Mouse (Mus musculus) spleen, adult 12 weeks (tissue): ENCODE measurements at regions not wholly inside any gene's neighbourhood (a gene's known extent, or its start where the extent isn't known, plus 50 kb on each side); places are given as distances from the start of the nearest gene placed in this dataset.

Experiments
- DNase-seq: peaks from one replicate; pipeline ENCODE4 v3.0.0; 2022; ENCODE audit warnings: low spot score

DNA sequence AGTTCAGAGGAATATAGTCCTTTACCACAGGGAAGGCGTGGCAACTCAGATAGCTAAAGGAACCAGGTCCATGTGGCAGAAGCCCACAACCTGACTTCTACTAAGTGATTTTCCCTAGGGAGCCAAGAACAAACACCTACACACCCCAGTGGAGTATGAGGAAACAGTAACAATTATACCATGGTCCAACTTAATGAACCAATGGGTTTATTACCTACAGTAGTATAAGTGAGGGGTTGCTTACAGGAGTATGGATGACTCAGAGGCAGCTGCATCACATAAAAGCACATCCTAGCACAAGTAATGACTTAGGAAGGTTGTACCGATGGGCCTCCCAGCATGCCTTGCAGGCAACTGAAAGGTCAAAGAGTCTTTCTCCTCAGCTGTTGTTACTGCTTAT lies 98.7 kb upstream of the Cul1 start:
- DNase-seq = no peak

GRCm38 (mm10) chr6:47355500-47355899 lies 97.7 kb upstream of the Cul1 start:
- DNase-seq = no peak

GRCm38 (mm10) chr6:47356500-47356899 lies 96.7 kb upstream of the Cul1 start:
- DNase-seq = no peak

DNA sequence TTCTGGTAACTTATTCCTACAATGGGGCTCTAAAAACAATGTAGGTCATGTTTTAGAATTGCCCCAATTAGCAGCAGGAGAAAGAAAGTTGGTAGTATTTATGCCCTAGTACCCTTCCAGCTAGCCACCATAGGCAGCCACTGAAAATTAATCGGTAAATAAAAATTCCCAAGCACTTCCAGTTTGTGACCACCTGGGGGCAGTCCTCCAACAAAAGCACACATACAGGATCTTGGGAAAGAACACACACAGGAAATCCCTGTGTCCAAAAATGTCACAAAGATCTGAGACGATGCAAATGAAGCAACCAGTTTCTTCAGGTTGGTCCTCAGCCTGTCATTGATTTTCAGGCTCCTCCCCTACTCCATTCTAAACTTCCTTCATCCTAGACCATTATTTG lies 94.5 kb upstream of the Cul1 start:
- DNase-seq = no peak

DNA sequence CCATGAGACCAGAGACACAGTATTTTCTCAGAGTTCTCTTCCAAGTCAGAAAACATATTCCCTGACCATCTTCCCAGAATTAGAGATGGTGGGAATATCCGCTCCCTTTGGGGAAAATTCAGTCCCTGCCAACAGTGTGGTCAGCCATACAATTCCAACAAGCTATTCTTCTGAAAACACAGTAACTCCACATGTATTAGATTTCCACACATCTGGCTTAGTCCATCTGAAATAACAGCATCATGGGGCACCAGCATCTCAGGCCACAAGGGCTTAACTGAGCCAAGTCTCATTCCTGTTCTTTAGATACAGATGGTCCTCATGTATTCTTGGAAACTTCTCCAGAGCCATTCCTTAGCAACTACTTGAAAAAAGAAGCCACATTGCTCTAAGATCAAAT lies 89.2 kb upstream of the Cul1 start:
- no peak for DNase-seq

DNA sequence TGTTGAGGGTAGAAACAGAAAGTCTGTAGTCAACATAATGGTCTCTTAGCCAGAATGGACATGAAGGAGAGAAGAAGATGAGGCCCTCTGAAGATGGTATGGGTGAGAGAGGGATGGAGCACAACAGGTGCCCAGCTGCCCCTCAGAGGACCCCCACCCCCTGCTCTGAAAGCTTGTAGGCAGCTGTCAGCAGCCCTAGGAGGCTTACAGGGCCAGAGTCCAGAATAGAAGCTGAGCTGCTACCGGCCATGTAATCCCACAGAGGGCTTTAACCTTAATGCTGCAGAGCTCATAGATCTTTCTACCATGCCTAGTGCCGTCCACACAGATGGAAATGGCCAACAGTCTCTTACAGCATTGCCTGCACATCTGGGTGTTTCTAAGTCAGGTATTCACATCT lies 88.6 kb upstream of the Cul1 start:
- no peak for DNase-seq

DNA sequence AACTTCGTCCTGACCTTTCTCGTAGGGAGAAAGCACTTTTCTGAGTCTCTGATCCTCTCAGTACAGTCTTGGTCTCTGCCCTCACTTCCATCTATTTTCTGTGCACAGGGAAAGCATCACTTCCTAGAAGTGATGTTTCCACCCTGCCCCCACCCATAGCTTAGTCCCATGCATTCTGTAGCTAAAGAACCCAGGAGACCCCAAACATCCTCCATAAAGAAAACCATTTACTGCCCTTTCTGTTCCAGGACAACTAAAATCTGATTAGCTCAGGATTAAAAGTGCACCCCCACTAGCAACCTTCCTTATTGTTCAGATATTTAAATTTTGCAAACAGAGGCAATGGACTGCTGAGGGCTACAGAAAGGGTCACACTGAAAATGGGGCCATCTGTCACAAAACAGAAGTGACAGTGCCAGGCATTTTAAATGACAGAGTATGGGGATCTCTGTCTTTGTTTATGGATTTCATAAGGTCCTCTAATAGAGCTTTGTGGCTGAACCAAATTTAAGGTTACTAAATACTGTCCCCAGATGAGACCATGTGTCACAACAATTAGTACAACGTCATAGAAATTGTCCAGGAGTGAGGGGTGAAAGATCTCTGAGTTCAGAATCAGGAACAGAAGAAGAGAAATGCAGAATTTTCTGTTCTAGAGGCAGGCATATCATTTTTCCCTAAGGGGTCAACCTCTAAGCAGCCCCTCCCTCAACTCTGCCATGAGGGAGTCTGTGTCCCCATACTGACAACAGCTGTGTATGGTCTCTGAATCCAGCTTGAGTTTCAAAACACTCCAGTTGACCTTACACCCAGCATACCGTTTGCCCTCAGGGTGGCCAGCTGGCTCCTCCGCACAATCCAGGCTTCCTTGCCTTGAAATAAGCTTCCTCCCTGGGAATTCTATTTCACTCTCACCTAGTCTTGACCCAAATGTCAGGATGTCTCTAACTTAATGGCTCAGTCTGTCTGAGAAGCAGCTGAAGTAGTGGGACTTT lies 87.2 kb upstream of the Cul1 start:
- no peak for DNase-seq

GRCm38 (mm10) chr6:47367461-47367860 lies 85.7 kb upstream of the Cul1 start:
- DNase-seq = no peak

- no peak for DNase-seq
These were observed 77.5 kb upstream of the Cul1 start for GRCm38 (mm10) chr6:47375705-47376104.

- DNase-seq = no peak
These were observed 71.7 kb upstream of the Cul1 start for GRCm38 (mm10) chr6:47381451-47381850.

DNA sequence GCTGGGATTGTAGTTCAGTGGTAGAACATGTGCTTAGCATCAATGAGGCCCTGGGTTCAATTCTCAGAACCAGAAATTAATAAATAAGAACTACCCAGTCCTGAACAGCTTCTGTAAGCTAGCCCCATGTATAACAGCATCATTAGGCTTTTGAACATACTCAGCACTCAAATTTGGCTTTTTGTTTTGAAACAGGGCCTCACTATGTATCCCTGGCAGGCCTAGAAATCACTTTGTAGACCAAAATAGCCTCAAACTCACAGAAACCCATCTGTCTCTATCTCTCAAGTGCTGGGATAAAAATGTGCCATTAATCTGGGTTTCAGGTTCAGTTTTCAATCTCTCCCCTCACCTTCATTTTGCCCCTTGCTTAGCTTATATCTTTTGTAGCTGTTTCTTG lies 66.6 kb upstream of the Cul1 start:
- no peak for DNase-seq

- no peak for DNase-seq
These were observed 63.3 kb upstream of the Cul1 start for GRCm38 (mm10) chr6:47389908-47390307.

- DNase-seq = no peak
These were observed 62.7 kb upstream of the Cul1 start for GRCm38 (mm10) chr6:47390436-47391002.

DNA sequence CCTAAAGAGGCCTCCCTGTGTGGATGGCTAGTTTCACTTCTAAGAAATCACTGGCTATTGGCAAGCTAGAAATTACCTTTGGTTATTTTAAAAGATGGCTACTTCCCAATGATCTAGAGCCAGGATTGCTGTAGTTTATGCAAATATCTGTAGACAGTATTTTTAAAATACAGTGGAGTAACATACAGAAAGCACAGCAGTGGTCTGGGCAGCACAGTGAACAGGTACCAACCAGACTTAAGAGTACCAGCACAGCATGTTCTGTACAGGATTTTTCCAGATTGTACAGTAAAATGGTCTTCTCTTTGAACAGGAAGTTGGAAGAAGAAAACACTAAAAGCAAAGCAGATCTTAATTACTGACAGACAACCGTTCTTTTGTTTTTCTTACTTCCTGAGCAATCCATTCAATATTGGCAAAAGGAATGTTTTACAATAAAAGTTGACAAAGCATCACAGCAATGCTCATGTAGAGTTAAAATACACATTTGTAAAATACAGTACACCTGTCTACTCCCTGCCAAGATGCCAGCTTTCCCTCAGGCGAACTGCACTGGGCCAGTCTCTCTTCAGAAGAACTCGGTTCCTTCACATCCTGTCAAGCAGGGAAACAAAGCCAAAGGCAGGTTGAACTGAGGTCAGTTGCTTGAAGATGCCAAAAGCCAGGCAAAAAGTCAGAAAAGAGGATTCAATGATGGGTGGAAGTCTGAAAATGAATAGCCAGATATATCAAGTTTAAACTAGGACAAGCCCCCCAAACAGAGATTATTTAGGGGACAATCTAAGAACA lies 62.0 kb upstream of the Cul1 start:
- DNase-seq = no peak

GRCm38 (mm10) chr6:47395465-47396337 lies 57.5 kb upstream of the Cul1 start:
- DNase-seq = peak; percentile 57
